Mouse (Mus musculus): ENCODE data around the gene Ap1m2.

GRCm38 (mm10) chr9:21251116-21251735 is 60.9 kb downstream of the Ap1m2 start:
- TF ChIP-seq CTCF (IDR thresholded peaks at IDR 0.05; ENCODE audit: insufficient read depth, low read depth, low read length) (no peak), POLR2A (IDR thresholded peaks at IDR 0.05; ENCODE audit: insufficient read depth, low read depth, low read length) (no peak)

All from olfactory bulb, adult 2 months (tissue).